Mouse (Mus musculus): ENCODE data around the gene Tmem102.
A peak's percentile ranks its signal among the peaks of the same experiment; 100 is the strongest.

Tmem102 gene

DNA sequence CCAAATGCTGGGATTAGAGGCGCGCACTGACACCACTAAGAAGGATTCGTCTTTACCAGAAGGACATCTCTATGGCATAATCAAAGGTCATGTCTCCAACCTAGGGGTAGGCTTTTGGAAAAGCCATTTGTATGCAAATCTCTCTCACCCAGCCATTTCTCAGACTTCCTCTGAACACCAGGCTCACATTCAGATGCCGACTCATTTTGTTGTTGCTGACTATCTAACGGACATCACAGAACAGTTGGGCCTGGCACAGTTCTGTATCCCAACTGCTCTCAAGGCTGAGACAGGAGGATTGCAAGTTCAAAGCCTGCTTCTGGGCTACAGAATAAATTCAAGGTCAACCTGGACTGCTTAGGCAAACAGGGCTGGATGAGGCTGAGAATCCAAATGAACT, 18.1 kb downstream of the Tmem102 start:
- no peak for DNase-seq (ENCODE audit: low spot score)

DNA sequence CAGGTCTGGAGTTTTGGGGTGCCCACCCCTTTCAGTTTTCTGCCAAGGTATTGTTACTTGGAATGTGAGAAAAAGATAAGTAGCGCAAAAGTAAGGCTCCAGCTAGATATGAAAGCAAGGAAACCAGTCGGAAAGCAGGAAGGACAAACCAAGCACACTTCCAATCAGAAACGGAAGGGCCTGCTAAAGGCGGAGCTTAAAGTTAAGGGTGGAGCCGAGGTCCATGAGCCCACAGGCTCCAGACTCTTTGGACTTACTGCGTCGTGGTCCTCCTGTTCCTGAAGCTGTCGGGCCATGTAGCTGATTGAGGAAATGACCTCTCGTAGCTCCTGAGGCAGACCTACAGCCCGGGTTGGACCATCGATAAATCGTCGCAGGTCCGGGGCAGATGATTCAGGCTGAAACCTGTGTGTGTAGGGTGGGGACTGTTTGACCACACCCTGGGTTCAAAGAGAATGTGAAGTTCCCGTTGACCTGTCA, 20.6 kb downstream of the Tmem102 start:
- DNase-seq (ENCODE audit: low spot score) = peak; percentile 75

- no peak for DNase-seq (ENCODE audit: low spot score)
These were observed 23.6 kb downstream of the Tmem102 start for GRCm38 (mm10) chr11:69781828-69782227.

GRCm38 (mm10) chr11:69778985-69779384, 26.4 kb downstream of the Tmem102 start:
- DNase-seq (ENCODE audit: low spot score) = no peak

GRCm38 (mm10) chr11:69778258-69778982, 27.0 kb downstream of the Tmem102 start:
- DNase-seq (ENCODE audit: low spot score) = no peak

GRCm38 (mm10) chr11:69777504-69778257, 27.7 kb downstream of the Tmem102 start:
- DNase-seq (ENCODE audit: low spot score) = no peak

DNA sequence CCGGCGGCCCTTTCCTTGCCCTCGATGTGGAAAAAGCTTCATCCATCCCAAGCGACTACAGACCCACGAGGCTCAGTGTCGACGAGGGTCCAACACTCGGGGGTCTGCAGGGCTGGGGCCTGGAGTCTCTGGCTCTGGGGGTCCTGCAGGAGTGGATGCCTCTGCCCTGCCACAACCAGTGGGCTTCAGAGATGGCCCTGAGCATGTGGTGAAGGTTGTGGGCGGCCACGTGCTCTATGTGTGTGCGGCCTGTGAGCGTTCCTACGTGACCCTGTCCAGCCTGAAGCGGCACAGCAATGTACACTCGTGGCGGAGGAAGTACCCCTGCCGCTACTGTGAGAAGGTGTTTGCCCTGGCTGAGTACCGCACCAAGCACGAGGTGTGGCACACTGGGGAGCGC, 28.9 kb downstream of the Tmem102 start:
- DNase-seq (ENCODE audit: low spot score) = no peak

GRCm38 (mm10) chr11:69775716-69776115, 29.7 kb downstream of the Tmem102 start:
- no peak for DNase-seq (ENCODE audit: low spot score)

GRCm38 (mm10) chr11:69774961-69775360, 30.5 kb downstream of the Tmem102 start:
- no peak for DNase-seq (ENCODE audit: low spot score)

DNA sequence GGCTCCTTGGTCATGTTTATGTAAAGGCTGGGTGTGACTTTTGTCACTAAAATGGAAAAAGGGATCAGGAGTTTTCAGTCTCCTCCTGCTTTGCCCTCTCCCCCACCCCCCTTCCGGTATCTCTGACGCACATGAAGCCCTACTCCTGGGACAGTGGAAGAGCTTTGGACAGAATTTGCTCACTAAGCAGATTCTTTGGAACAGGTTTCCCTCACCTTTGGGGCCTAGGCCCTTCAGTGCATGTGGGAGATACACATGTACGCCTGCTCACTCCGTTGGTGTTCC, 37.9 kb downstream of the Tmem102 start:
- DNase-seq (ENCODE audit: low spot score) = no peak

DNA sequence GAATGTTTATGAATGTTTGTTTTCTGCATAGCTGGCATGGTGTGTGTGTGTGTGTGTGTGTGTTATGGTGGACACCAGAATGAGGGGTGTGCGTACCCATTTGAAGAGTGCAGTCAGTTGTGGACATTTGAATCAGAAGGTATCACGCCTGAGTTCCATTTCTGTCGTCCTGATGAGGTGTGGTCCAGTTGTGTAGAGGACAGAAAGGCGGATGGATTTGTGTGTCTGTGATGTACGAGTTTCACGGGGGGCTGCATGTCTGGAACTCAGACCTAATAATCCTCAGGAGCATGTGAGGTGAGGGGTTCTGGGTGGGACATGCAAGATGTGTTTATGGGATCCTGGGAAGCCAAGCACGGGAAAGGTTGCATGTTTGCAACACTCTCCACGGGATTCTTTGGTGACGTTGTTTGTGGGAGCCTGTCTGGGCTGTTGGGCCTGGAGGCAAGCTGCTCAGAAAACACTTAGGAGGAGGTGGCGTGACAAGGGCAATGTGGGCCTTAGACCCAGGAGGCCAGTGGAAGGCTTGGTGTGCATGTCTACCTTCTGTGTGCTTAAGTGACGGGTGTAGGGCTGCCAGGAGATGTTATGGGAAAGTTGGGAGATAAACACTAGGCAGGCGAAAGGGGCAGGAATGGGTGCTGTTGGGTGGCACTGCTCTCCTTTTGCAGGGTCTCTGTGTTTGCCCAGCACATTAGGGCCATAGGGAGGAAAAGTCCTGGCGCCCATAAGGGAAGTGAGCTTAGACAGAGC, 38.4 kb downstream of the Tmem102 start:
- no peak for DNase-seq (ENCODE audit: low spot score)

DNA sequence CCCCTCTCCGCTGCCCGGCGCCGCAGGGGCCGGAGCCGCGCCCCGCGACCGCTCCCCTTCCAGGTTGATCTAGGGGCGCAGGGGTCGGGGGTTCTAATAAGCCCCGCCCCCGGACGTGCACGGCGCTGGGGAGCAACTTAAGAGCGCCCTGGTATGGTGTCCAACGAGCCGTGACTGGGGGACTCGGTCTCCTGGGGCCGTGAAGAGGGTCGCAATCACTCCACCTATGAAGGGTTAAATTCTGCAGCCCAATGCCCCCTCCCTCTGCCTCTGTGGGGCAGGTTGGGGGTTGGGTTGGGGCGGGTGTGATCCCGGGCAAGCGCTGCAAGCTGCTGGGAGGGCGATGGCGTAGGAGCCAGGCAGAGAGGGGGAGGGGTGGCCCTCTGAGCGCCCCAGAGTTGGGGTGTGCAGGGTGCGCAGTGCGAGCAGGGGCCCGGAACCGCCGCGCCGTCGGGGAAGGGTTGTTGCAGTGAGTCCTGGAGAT, 39.3 kb downstream of the Tmem102 start:
- DNase-seq (ENCODE audit: low spot score) = no peak

DNA sequence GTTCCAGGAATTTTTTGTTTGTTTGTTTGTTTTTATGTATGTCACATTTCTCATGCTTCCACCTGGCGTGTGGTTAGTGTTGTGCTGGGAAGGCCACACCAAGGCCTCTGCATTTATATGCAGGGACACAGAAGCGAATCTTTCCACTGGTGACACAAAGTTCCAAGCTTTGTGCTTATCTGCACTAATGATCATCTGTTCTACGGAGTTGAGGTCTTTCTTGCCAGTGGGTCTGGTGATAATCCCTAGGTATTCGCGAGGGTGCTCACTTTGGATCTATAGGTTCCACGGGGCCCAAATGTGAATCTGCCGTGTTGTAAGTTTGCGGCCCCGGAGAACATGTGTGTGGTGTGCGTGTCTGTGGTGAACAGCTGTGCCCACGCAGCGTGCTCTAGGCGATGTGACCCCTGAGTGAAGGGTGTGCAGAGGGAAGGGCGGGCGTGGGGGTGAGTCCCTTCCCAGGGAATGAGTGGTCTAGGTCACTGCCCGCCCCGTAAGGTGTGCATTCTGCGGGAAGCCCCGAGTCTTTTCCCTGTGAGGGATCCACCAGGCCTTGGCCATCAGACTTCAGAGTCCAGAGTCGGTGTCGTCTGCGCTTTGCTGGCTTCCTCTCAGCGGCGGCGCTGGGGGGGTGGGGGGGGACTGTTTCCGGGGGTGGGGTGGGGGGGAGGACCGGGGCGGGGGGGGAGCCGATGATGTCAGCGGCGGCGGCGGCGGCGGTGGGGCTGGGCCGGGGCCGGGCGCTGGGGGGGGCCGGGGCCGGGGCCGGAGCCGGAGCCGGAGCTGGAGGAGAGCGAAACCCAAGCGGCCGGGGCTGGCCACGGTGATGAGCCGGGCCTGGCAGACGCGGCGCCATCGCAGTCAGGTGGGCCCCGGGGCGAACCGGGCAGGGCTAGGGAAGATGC, 40.0 kb downstream of the Tmem102 start, which contains the start of gene Zbtb4:
Gene Zbtb4 (plus strand): TSS at position 692 of the 905 bp plus-strand sequence.
- DNase-seq (ENCODE audit: low spot score) = no peak

DNA sequence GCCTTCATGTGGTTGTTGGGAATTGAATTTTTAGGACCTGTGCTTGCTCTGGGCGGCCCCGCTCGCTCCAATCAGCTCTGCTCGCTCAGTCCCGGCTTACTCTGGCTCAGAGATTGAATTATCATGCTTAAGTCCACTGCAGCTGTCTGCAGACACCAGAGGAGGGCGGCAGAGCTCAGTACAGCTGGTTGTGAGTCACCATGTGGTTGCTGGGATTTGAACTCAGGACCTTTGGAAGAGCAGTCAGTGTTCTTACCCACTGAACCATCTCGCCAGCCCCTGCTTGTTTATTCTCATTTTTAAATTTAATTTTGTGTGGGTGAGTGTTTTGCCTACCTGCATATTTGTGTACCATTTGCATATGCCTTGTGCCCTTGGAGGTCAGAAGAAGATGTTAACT, 41.9 kb downstream of the Tmem102 start:
- DNase-seq (ENCODE audit: low spot score) = no peak

GRCm38 (mm10) chr11:69761868-69762267, 43.6 kb downstream of the Tmem102 start, which contains the start of gene Slc35g3:
TSS of gene Slc35g3 (minus strand) at chr11:69761968.
- DNase-seq (ENCODE audit: low spot score) = no peak

- no peak for DNase-seq (ENCODE audit: low spot score)
These were observed 44.6 kb downstream of the Tmem102 start for GRCm38 (mm10) chr11:69760901-69761200.

GRCm38 (mm10) chr11:69760160-69760900, 45.1 kb downstream of the Tmem102 start:
- no peak for DNase-seq (ENCODE audit: low spot score)

DNA sequence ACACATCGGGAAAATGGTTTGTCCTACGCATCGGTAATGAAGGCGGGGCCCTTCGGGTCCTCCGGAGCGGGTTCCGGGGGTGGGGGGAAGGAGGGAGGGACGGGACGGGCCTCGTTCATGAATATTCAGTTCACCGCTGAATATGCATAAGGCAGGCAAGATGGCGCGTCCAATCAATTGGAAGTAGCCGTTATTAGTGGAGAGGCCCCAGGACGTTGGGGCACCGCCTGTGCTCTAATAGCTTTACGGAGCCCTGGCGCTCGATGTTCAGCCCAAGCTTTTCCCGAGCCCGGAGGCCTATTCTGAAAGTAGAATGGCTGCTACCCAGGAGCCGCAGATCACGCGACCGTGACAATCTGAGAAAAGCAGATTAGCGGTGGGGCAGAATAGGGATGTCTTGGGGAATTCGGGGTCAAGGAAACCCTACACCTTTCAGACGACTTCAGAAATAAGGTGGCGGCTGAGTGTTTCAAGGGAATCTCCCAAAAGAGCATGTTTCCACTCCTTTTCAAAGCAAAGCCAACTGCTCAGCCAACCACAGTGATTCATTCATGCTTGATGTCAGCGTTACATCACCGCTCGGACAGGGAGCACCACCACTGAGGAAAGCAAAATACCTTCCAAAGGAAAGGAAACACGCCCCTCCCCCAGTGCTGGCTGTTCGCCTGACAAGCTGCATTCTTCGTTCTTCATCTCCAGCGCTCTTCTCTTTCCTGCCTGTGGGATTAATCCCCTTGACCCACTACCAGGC, 46.3 kb downstream of the Tmem102 start:
- peak; percentile 93 for DNase-seq (ENCODE audit: low spot score)

GRCm38 (mm10) chr11:69758478-69758970, 46.9 kb downstream of the Tmem102 start, which contains the start of gene Polr2a:
TSS of gene Polr2a (minus strand) at chr11:69758637.
- DNase-seq (ENCODE audit: low spot score) = peak; percentile 96

- DNase-seq (ENCODE audit: low spot score) = peak; percentile 92
These were observed 47.4 kb downstream of the Tmem102 start for GRCm38 (mm10) chr11:69758090-69758456.

All from c-Kit-positive CD71-positive TER-119-positive erythroid progenitor cells, embryonic 14.5 days (primary cell).